Mouse (Mus musculus) heart, postnatal 0 days (tissue): ENCODE results near the gene Rnasek. TPM values are rescaled to one million over a fixed set of nuclear protein-coding genes. Genes with fewer than 3 reads are reported as not detected.

ENCODE experiments used
- ATAC-seq: fragments of 200-750 bp; cut with Nextera tagmentation; 2 replicates; pipeline ENCODE4 v1.8.0; 2017; ENCODE audit warnings: low read depth, moderate number of reproducible peaks, moderate library complexity; ENCODE audit not compliant: insufficient read depth
- DNase-seq: peaks from one replicate; pipeline ENCODE4 v3.0.0-alpha.2; 2016; ENCODE audit warnings: low spot score
- H3K27ac ChIP-seq: fragments of 300-500 bp; sonication (generic); 2 replicates; pipeline ENCODE4 v1.5.1; 2014; ENCODE audit warnings: low read depth, mild to moderate bottlenecking
- H3K27me3 ChIP-seq: fragments of 300-500 bp; sonication (generic); 2 replicates; pipeline ENCODE4 v1.6.1; 2014; ENCODE audit warnings: low read length, mixed read lengths; ENCODE audit not compliant: control insufficient read depth, insufficient read depth
- H3K36me3 ChIP-seq: fragments of 300-500 bp; sonication (generic); replicated peaks from 2 replicates; pipeline ENCODE4 v1.6.1; 2014; ENCODE audit warnings: low read length, mixed read lengths; ENCODE audit not compliant: control insufficient read depth, insufficient read depth
- H3K4me1 ChIP-seq: fragments of 300-500 bp; sonication (generic); 2 replicates; pipeline ENCODE4 v1.6.1; 2014; ENCODE audit warnings: antibody characterized with exemption; ENCODE audit not compliant: control insufficient read depth, insufficient read depth
- H3K4me2 ChIP-seq: fragments of 300-500 bp; sonication (generic); 2 replicates; pipeline ENCODE4 v1.6.1; 2014; ENCODE audit warnings: low read depth, mild to moderate bottlenecking, low read length, moderate library complexity
- H3K4me3 ChIP-seq: fragments of 300-500 bp; sonication (generic); 2 replicates; pipeline ENCODE4 v1.5.1; 2014; ENCODE audit warnings: low read depth, low read length
- H3K9ac ChIP-seq: fragments of 300-500 bp; sonication (generic); replicated peaks from 2 replicates; pipeline ENCODE4 v1.6.1; 2014; ENCODE audit warnings: low read depth, low read length, mixed read lengths
- H3K9me3 ChIP-seq: fragments of 300-500 bp; sonication (generic); replicated peaks from 2 replicates; pipeline ENCODE4 v1.6.1; 2016; ENCODE audit warnings: low read length; ENCODE audit not compliant: control insufficient read depth
- CTCF ChIP-seq: IDR thresholded peaks from 2 replicates; pipeline ENCODE4 v1.5.1; 2016; ENCODE audit warnings: antibody characterized with exemption, control low read depth, low read depth
- EP300 ChIP-seq: IDR thresholded peaks from 2 replicates; pipeline ENCODE4 v1.6.1; 2016; ENCODE audit warnings: antibody characterized with exemption, low read depth
- WGBS: fragments of 180-500 bp; shearing (Covaris S2); extraction: QIAGEN DNeasy Blood & Tissue Kit; methylation state at CpG from one replicate; pipeline ENCODE4 v1.1.7; 2014; 5-methylcytosine and 5-hydroxymethylcytosine counted together
- polyA plus RNA-seq: library from polyadenylated mRNA; unstranded; fragments of >200 nt; fragmentation: Nextera tagmentation; extraction: Ambion mirVana; gene quantifications from 2 replicates; pipeline ENCODE4 v1.2.1, GENCODE M21; 2015
- total RNA-seq: library from RNA; depleted of rRNA; stranded (reverse); fragments of >200 nt; gene quantifications from 2 replicates; pipeline ENCODE4 v1.2.3, GENCODE M21; 2014; ENCODE audit warnings: low replicate concordance

Rnasek gene
- total and polyA plus RNA-seq, 2 experiments from 2014 or later = 13.1 to 311 TPM

- 2% methylated on average over 39 of the region's 39 CpGs for whole genome bisulfite sequencing
- DNase-seq = no peak
- Histone ChIP-seq H3K36me3 (peaks cover 9% of the 10 kb centered on the region; the same call in 1 of the 2 replicates), H3K4me1 (peaks cover 12% of the 10 kb centered on the region; the same call in 1 of the 2 replicates), H3K4me3 (peak within 1 kb of the TSS; percentile 51), H3K27ac (peak within 1 kb of the TSS; percentile 90), H3K27me3 (peaks cover 44% of the 10 kb centered on the region), H3K4me2 (peak within 1 kb of the TSS; percentile 60), H3K9ac (peak within 1 kb of the TSS; percentile 65), H3K9me3 (no peaks in the 10 kb centered on the region)
- peak; percentile 31 for ATAC-seq
- TF ChIP-seq EP300 (no peak), CTCF (no peak)
Observed at GRCm38 (mm10) chr11:70229260-70230010, 10.2 kb downstream of the Rnasek start, which contains the start of gene Bcl6b. Bcl6b (minus strand) TSS chr11:70229798.

DNA sequence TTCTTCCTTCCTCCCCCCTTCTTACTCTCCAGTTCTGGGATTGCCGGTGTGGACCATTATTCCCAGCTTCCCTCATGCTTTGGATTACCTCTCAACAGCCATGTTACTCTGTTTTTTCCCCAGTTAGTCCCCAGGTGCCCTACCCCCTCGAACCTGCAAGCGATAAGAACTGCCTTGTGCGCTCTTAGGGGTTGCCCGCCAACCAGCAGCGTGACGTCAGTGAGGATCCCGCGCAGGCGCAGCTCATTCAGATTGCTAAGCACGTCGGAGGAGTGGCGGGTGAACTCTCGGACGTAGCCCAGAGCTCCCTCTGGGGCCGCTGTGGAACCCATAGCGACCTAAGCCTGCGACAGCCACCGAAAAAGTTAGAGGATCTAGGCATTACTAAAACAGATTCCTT, 10.8 kb downstream of the Rnasek start:
- H3K36me3 ChIP-seq = peaks cover 9% of the 10 kb centered on the region; the same call in 1 of the 2 replicates
- peak overlapping the region; percentile 90 for H3K27ac ChIP-seq
- peak overlapping the region; percentile 51 for H3K4me3 ChIP-seq
- peak; percentile 81 for DNase-seq
- H3K9ac ChIP-seq = peak overlapping the region; percentile 65
- no peaks in the 10 kb centered on the region for H3K9me3 ChIP-seq
- peak overlapping the region; percentile 60 for H3K4me2 ChIP-seq
- ATAC-seq = peak; percentile 56
- WGBS = under 1% methylated on average over 19 of the region's 19 CpGs
- peaks cover 44% of the 10 kb centered on the region for H3K27me3 ChIP-seq
- no peak for TF ChIP-seq CTCF
- no peak for TF ChIP-seq EP300
- H3K4me1 ChIP-seq = peaks cover 12% of the 10 kb centered on the region; the same call in 1 of the 2 replicates

DNA sequence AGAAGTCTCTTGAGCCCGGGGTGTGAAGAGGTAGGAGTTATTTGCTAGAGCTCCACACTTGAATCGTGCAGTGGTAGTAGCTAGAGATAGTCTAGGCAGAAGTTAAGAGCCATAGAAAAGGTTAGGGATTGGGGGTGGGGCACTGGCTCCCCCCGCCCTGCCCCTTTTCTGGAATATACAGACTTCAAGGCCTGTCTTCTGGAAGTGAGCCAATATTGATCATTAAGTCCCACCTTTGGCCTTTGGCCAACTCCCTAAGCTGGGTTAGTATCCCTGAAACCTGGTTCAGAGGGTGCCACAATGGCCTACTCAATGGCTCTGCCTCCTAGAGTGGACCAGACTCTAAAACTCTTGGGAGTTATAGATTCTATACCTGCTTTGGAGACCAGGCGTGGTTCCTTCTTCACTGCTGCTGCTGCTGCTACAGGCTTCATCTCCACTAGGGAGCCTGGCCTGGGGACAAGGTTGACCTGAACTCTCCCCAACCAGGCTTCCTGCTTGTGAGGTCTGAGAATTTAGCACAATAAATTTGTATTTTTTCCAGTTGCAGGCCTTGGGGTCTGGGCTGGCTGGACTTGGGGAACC, 11.9 kb downstream of the Rnasek start:
- H3K4me3 ChIP-seq = peak overlapping the region; percentile 51
- H3K27me3 ChIP-seq = peaks cover 44% of the 10 kb centered on the region
- no peak for TF ChIP-seq CTCF
- no peak for TF ChIP-seq EP300
- H3K4me1 ChIP-seq = 0 out of 2 replicates have a peak, but pooled peaks cover 4% of the 10 kb centered on the region
- H3K27ac ChIP-seq = peak overlapping the region; percentile 90
- no peaks in the 10 kb centered on the region for H3K9me3 ChIP-seq
- ATAC-seq (no peak), DNase-seq (no peak)
- H3K4me2 ChIP-seq = peak overlapping the region; percentile 60
- H3K36me3 ChIP-seq = peaks cover 9% of the 10 kb centered on the region
- peak overlapping the region; percentile 65 for H3K9ac ChIP-seq
- WGBS = 72% methylated on average over 4 of the region's 4 CpGs

GRCm38 (mm10) chr11:70227126-70227525, 12.5 kb downstream of the Rnasek start:
- H3K9me3 ChIP-seq = no peaks in the 10 kb centered on the region
- peak overlapping the region; percentile 65 for H3K9ac ChIP-seq
- DNase-seq (no peak), ATAC-seq (no peak)
- H3K4me2 ChIP-seq = peak overlapping the region; percentile 60
- TF ChIP-seq EP300 (no peak), CTCF (no peak)
- WGBS = 21% methylated on average over 5 of the region's 5 CpGs
- H3K4me3 ChIP-seq = peak overlapping the region; percentile 51
- peaks cover 44% of the 10 kb centered on the region for H3K27me3 ChIP-seq
- 0 out of 2 replicates have a peak, but pooled peaks cover 4% of the 10 kb centered on the region for H3K4me1 ChIP-seq
- peak overlapping the region; percentile 90 for H3K27ac ChIP-seq
- peaks cover 9% of the 10 kb centered on the region for H3K36me3 ChIP-seq

DNA sequence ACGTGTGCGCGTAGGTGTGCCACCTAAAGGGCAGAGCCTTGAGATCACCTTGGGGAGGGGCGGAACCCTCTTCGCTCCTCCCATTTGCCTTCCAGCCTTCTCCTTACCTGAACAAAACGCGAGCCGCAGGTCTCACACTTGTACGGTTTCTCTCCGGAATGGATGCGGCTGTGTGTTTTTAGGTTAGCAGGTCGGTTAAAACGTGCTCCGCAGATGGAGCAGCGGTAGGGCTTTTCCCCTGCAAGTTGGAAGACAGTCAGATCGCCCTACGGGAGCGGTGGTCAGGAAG, 13.1 kb downstream of the Rnasek start:
- 7% methylated on average over 18 of the region's 18 CpGs for WGBS
- DNase-seq (no peak), ATAC-seq (no peak)
- peaks cover 44% of the 10 kb centered on the region for H3K27me3 ChIP-seq
- 0 out of 2 replicates have a peak, but pooled peaks cover 7% of the 10 kb centered on the region for H3K4me1 ChIP-seq
- peak overlapping the region; percentile 90 for H3K27ac ChIP-seq
- peaks cover 9% of the 10 kb centered on the region for H3K36me3 ChIP-seq
- peak overlapping the region; percentile 65 for H3K9ac ChIP-seq
- no peak for TF ChIP-seq CTCF
- TF ChIP-seq EP300 = no peak
- H3K4me3 ChIP-seq = peak overlapping the region; percentile 51
- H3K4me2 ChIP-seq = peak overlapping the region; percentile 60
- no peaks in the 10 kb centered on the region for H3K9me3 ChIP-seq
